Mouse (Mus musculus): ENCODE measurements around the gene Ttc25. TPM values are rescaled to one million over a fixed set of nuclear protein-coding genes. Genes with fewer than 3 reads are reported as not detected.

Ttc25 gene
- polyA plus RNA-seq, 1 experiment from 2014 or later, result 0.18 TPM

GRCm38 (mm10) chr11:100550101-100550500, 4.7 kb downstream of the Ttc25 start:
- H3K27me3 ChIP-seq (replicated peaks; ENCODE audit: control insufficient read depth, insufficient read depth, low read length), result no peaks in the 10 kb centered on the region
- no peak overlapping the region for H3K27ac ChIP-seq (ENCODE audit: low read depth, low read length)
- WGBS, result 70% methylated on average over 6 of the region's 6 CpGs
- no peak overlapping the region for H3K4me3 ChIP-seq (ENCODE audit: low read depth, low read length)
- no peak overlapping the region for H3K9ac ChIP-seq (ENCODE audit: low read depth, low read length)
- no peak overlapping the region for H3K4me2 ChIP-seq (replicated peaks; ENCODE audit: low read depth)
- no peaks in the 10 kb centered on the region for H3K9me3 ChIP-seq (ENCODE audit: control insufficient read depth)
- no peak for TF ChIP-seq CTCF (IDR thresholded peaks at IDR 0.05; ENCODE audit: low read depth)
- ATAC-seq, result no peak
- H3K36me3 ChIP-seq (ENCODE audit: control insufficient read depth, insufficient read depth), result no peaks in the 10 kb centered on the region
- H3K4me1 ChIP-seq (replicated peaks; ENCODE audit: control insufficient read depth, insufficient read depth, low read length), result 0 out of 2 replicates have a peak, but pooled peaks cover 2% of the 10 kb centered on the region

GRCm38 (mm10) chr11:100552842-100553241, 7.4 kb downstream of the Ttc25 start:
- Histone ChIP-seq H3K4me1 (replicated peaks; ENCODE audit: control insufficient read depth, insufficient read depth, low read length) (no peaks in the 10 kb centered on the region), H3K27me3 (replicated peaks; ENCODE audit: control insufficient read depth, insufficient read depth, low read length) (no peaks in the 10 kb centered on the region), H3K9me3 (ENCODE audit: control insufficient read depth) (no peaks in the 10 kb centered on the region), H3K36me3 (ENCODE audit: control insufficient read depth, insufficient read depth) (no peaks in the 10 kb centered on the region), H3K27ac (ENCODE audit: low read depth, low read length) (no peak overlapping the region), H3K4me2 (replicated peaks; ENCODE audit: low read depth) (no peak overlapping the region), H3K4me3 (ENCODE audit: low read depth, low read length) (no peak overlapping the region), H3K9ac (ENCODE audit: low read depth, low read length) (no peak overlapping the region)
- no peak for TF ChIP-seq CTCF (IDR thresholded peaks at IDR 0.05; ENCODE audit: low read depth)
- 75% methylated on average over 4 of the region's 4 CpGs for WGBS
- no peak for ATAC-seq

GRCm38 (mm10) chr11:100555583-100555982, 10.2 kb downstream of the Ttc25 start:
- no peaks in the 10 kb centered on the region for H3K9me3 ChIP-seq (ENCODE audit: control insufficient read depth)
- ATAC-seq, result peak; percentile 45; the same call in 1 of the 2 replicates
- peak overlapping the region; percentile 11; the same call in 1 of the 2 replicates for H3K9ac ChIP-seq (ENCODE audit: low read depth, low read length)
- H3K36me3 ChIP-seq (ENCODE audit: control insufficient read depth, insufficient read depth), result no peaks in the 10 kb centered on the region
- no peak overlapping the region for H3K27ac ChIP-seq (ENCODE audit: low read depth, low read length)
- H3K4me2 ChIP-seq (replicated peaks; ENCODE audit: low read depth), result peak overlapping the region; percentile 53
- peak; percentile 91 for TF ChIP-seq CTCF (IDR thresholded peaks at IDR 0.05; ENCODE audit: low read depth)
- no peaks in the 10 kb centered on the region for H3K27me3 ChIP-seq (replicated peaks; ENCODE audit: control insufficient read depth, insufficient read depth, low read length)
- WGBS, result 18% methylated on average over 11 of the region's 11 CpGs
- H3K4me3 ChIP-seq (ENCODE audit: low read depth, low read length), result peak overlapping the region; percentile 23; the same call in 1 of the 2 replicates
- H3K4me1 ChIP-seq (replicated peaks; ENCODE audit: control insufficient read depth, insufficient read depth, low read length), result no peaks in the 10 kb centered on the region

- ATAC-seq, result no peak
- Histone ChIP-seq H3K36me3 (ENCODE audit: control insufficient read depth, insufficient read depth) (no peaks in the 10 kb centered on the region), H3K4me3 (ENCODE audit: low read depth, low read length) (no peak overlapping the region), H3K27me3 (replicated peaks; ENCODE audit: control insufficient read depth, insufficient read depth, low read length) (no peaks in the 10 kb centered on the region), H3K9me3 (ENCODE audit: control insufficient read depth) (no peaks in the 10 kb centered on the region), H3K9ac (ENCODE audit: low read depth, low read length) (no peak overlapping the region), H3K4me1 (replicated peaks; ENCODE audit: control insufficient read depth, insufficient read depth, low read length) (no peaks in the 10 kb centered on the region), H3K4me2 (replicated peaks; ENCODE audit: low read depth) (no peak overlapping the region), H3K27ac (ENCODE audit: low read depth, low read length) (no peak overlapping the region)
- WGBS, result 68% methylated on average over 3 of the region's 3 CpGs
- no peak for TF ChIP-seq CTCF (IDR thresholded peaks at IDR 0.05; ENCODE audit: low read depth)
Measured at GRCm38 (mm10) chr11:100557563-100557962, 12.2 kb downstream of the Ttc25 start.

GRCm38 (mm10) chr11:100559476-100559875, 14.1 kb downstream of the Ttc25 start:
- Histone ChIP-seq H3K4me2 (replicated peaks; ENCODE audit: low read depth) (no peak overlapping the region), H3K9ac (ENCODE audit: low read depth, low read length) (no peak overlapping the region), H3K4me1 (replicated peaks; ENCODE audit: control insufficient read depth, insufficient read depth, low read length) (no peaks in the 10 kb centered on the region), H3K36me3 (ENCODE audit: control insufficient read depth, insufficient read depth) (no peaks in the 10 kb centered on the region), H3K9me3 (ENCODE audit: control insufficient read depth) (no peaks in the 10 kb centered on the region), H3K4me3 (ENCODE audit: low read depth, low read length) (no peak overlapping the region), H3K27me3 (replicated peaks; ENCODE audit: control insufficient read depth, insufficient read depth, low read length) (no peaks in the 10 kb centered on the region), H3K27ac (ENCODE audit: low read depth, low read length) (no peak overlapping the region)
- no peak for ATAC-seq
- 54% methylated on average over 7 of the region's 7 CpGs for WGBS
- TF ChIP-seq CTCF (IDR thresholded peaks at IDR 0.05; ENCODE audit: low read depth), result no peak

- Histone ChIP-seq H3K36me3 (ENCODE audit: control insufficient read depth, insufficient read depth) (no peaks in the 10 kb centered on the region), H3K27ac (ENCODE audit: low read depth, low read length) (no peak overlapping the region), H3K4me1 (replicated peaks; ENCODE audit: control insufficient read depth, insufficient read depth, low read length) (no peaks in the 10 kb centered on the region), H3K9me3 (ENCODE audit: control insufficient read depth) (no peaks in the 10 kb centered on the region), H3K4me3 (ENCODE audit: low read depth, low read length) (no peak overlapping the region), H3K4me2 (replicated peaks; ENCODE audit: low read depth) (no peak overlapping the region), H3K9ac (ENCODE audit: low read depth, low read length) (no peak overlapping the region), H3K27me3 (replicated peaks; ENCODE audit: control insufficient read depth, insufficient read depth, low read length) (no peaks in the 10 kb centered on the region)
- 57% methylated on average over 5 of the region's 5 CpGs for WGBS
- no peak for ATAC-seq
- no peak for TF ChIP-seq CTCF (IDR thresholded peaks at IDR 0.05; ENCODE audit: low read depth)
Measured at GRCm38 (mm10) chr11:100561748-100562147, 16.3 kb downstream of the Ttc25 start.

- Histone ChIP-seq H3K9ac (ENCODE audit: low read depth, low read length) (no peak overlapping the region), H3K4me2 (replicated peaks; ENCODE audit: low read depth) (no peak overlapping the region), H3K36me3 (ENCODE audit: control insufficient read depth, insufficient read depth) (no peaks in the 10 kb centered on the region), H3K4me1 (replicated peaks; ENCODE audit: control insufficient read depth, insufficient read depth, low read length) (no peaks in the 10 kb centered on the region), H3K27ac (ENCODE audit: low read depth, low read length) (no peak overlapping the region), H3K9me3 (ENCODE audit: control insufficient read depth) (no peaks in the 10 kb centered on the region), H3K27me3 (replicated peaks; ENCODE audit: control insufficient read depth, insufficient read depth, low read length) (no peaks in the 10 kb centered on the region), H3K4me3 (ENCODE audit: low read depth, low read length) (no peak overlapping the region)
- TF ChIP-seq CTCF (IDR thresholded peaks at IDR 0.05; ENCODE audit: low read depth), result no peak
- no peak for ATAC-seq
- 67% methylated on average over 15 of the region's 15 CpGs for WGBS
Measured at GRCm38 (mm10) chr11:100564297-100564696, 18.9 kb downstream of the Ttc25 start.
